24 mouse cellular contexts compared by ENCODE assay signal in genomic region chr13:35420076-35420475, GRCm38 (mm10).
DNase-seq lines count a peak whose midpoint lies in the region; ATAC-seq and TF ChIP-seq lines count a peak whose summit lies in the region.
"Had no signal": no experiment of that assay in that cellular context is flagged by ENCODE, and none has a peak within 500 bp of the region (broad histone marks: within the 10 kb centered on the region; RNA-seq: fewer than 3 reads in every experiment).

No protein-coding gene starts in this region.

- H3K36me3 ChIP-seq in limb, embryonic 14.5 days (ENCODE audit: control insufficient read depth, insufficient read depth, low read length), result no peaks in the 10 kb centered on the region
- H3K36me3 ChIP-seq in limb, embryonic 10.5 days, result no peaks in the 10 kb centered on the region
- H3K36me3 ChIP-seq: embryonic facial prominence, embryonic 10.5 days; embryonic facial prominence, embryonic 12.5 days; forebrain, embryonic 10.5 days; forebrain, embryonic 12.5 days; G1E had no signal

- no peak overlapping the region for H3K4me3 ChIP-seq in limb, embryonic 14.5 days (replicated peaks; ENCODE audit: low read length)
- H3K4me3 ChIP-seq in limb, embryonic 10.5 days, result no peak overlapping the region
- H3K4me3 ChIP-seq: embryonic facial prominence, embryonic 10.5 days; embryonic facial prominence, embryonic 12.5 days; forebrain, embryonic 10.5 days; forebrain, embryonic 12.5 days had no signal

- H3K4me2 ChIP-seq in limb, embryonic 14.5 days (replicated peaks; ENCODE audit: low read depth, low read length, severe bottlenecking), result no peak overlapping the region
- H3K4me2 ChIP-seq: embryonic facial prominence, embryonic 12.5 days; forebrain, embryonic 12.5 days had no signal

- no peaks in the 10 kb centered on the region for H3K27me3 ChIP-seq in limb, embryonic 14.5 days (ENCODE audit: control insufficient read depth, insufficient read depth, low read length)
- no peaks in the 10 kb centered on the region for H3K27me3 ChIP-seq in limb, embryonic 10.5 days (ENCODE audit: low read depth, poor library complexity, severe bottlenecking)
- H3K27me3 ChIP-seq: CH12.LX; embryonic facial prominence, embryonic 12.5 days; forebrain, embryonic 12.5 days; Patski had no signal

- peak; percentile 47 for DNase-seq in limb, embryonic 14.5 days (ENCODE audit: low spot score)
- DNase-seq in limb, embryonic 10.5 days (ENCODE audit: low spot score), result no peak
- peak; percentile 85 for DNase-seq in gonadal fat pad, adult 2 months (ENCODE audit: low read depth)
- DNase-seq in adrenal gland, adult 2 months, result no peak
- no peak for DNase-seq in thymus, postnatal 4 days
- DNase-seq: adrenal gland, postnatal 10 days; adrenal gland, postnatal 25 days; B cell, adult 2 months; cerebellum, adult 11 months; cerebellum, adult 18-20 months; cerebellum, adult 8-10 months; cerebellum, adult 9-11 months; cerebellum, postnatal 25 days had no signal

- no peak overlapping the region for H3K9ac ChIP-seq in limb, embryonic 14.5 days (ENCODE audit: low read depth, low read length, severe bottlenecking)
- H3K9ac ChIP-seq: embryonic facial prominence, embryonic 12.5 days; forebrain, embryonic 12.5 days had no signal

- WGBS in limb, embryonic 14.5 days, result 36% methylated on average over 3 of the region's 3 CpGs
- WGBS in limb, embryonic 10.5 days, result 82% methylated on average over 3 of the region's 3 CpGs

- ATAC-seq in limb, embryonic 14.5 days (ENCODE audit: low FRiP score, low read depth), result no peak
- ATAC-seq: activated CD4-positive, CD25-positive, alpha-beta regulatory T cell, adult 4 months; CD4-positive, CD25-positive, alpha-beta regulatory T cell, adult 4 months; forebrain, embryonic 14.5 days; forebrain, embryonic 16.5 days; Patski had no signal

- H3K9me3 ChIP-seq in limb, embryonic 14.5 days (ENCODE audit: control insufficient read depth, low read length), result no peaks in the 10 kb centered on the region
- no peaks in the 10 kb centered on the region for H3K9me3 ChIP-seq in limb, embryonic 10.5 days (replicated peaks)
- H3K9me3 ChIP-seq: embryonic facial prominence, embryonic 10.5 days; embryonic facial prominence, embryonic 12.5 days; forebrain, embryonic 10.5 days; forebrain, embryonic 12.5 days; G1E had no signal

- TF ChIP-seq POLR2A in limb, embryonic 14.5 days (IDR thresholded peaks at IDR 0.05; ENCODE audit: borderline replicate concordance, extremely low read depth, insufficient read depth, insufficient read length), result no peak

- H3K27ac ChIP-seq in limb, embryonic 14.5 days (replicated peaks; ENCODE audit: low read depth, low read length), result no peak overlapping the region
- no peak overlapping the region for H3K27ac ChIP-seq in limb, embryonic 10.5 days
- H3K27ac ChIP-seq: embryonic facial prominence, embryonic 10.5 days; embryonic facial prominence, embryonic 12.5 days; forebrain, embryonic 10.5 days; forebrain, embryonic 12.5 days had no signal

- H3K4me1 ChIP-seq in limb, embryonic 14.5 days (ENCODE audit: control insufficient read depth, insufficient read depth, low read length), result no peaks in the 10 kb centered on the region
- no peaks in the 10 kb centered on the region for H3K4me1 ChIP-seq in limb, embryonic 10.5 days
- H3K4me1 ChIP-seq: embryonic facial prominence, embryonic 10.5 days; embryonic facial prominence, embryonic 12.5 days; forebrain, embryonic 10.5 days; forebrain, embryonic 12.5 days had no signal

Comparison
In these comparisons a context has a peak if more than half of its experiments do, and no peak if none do; other contexts are left out.
1. DNase-seq: peak in limb, embryonic 14.5 days (single experiment) and gonadal fat pad, adult 2 months (single experiment); none in limb, embryonic 10.5 days (single experiment), adrenal gland, adult 2 months (single experiment) and thymus, postnatal 4 days (single experiment).